Mouse (Mus musculus): ENCODE results near the gene Olfm3. TPM values are rescaled to one million over a fixed set of nuclear protein-coding genes. Genes with fewer than 3 reads are reported as not detected.

Gene Olfm3
- polyA plus RNA-seq (2016; fragmentation: Nextera tagmentation; extraction: Ambion mirVana) = 2.1 and 2.9 TPM in 2 replicates

DNA sequence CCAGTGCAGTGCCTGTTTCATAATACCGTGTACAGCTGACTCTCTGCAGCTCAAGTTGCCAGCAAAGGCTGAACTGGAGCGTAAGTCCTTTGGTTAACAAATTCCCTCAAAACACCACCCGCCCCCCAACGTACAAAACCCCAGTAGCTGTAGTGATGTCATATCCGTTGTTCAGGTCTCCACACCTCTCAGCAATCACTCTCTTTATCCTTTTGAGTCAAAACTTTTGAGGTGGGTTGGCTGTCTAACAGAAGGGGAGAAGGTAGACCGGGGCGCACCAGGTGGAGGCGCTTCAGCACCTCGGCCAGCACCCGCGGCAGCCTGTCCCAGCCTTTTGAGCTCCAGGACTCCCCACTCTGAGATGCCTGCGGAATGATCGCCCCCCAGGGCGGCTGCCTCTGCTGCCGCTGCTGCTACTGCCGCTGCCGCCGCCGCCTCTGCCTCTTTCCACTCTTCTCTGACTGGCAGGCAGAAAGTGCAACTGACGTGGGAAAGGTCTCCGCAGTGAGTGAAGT, at the start of gene Olfm3:
Gene Olfm3, plus strand, starts transcription at position 155 of the 515 bp plus-strand sequence.
- 3% methylated on average over 21 of the region's 21 CpGs for WGBS
- H3K4me2 ChIP-seq (replicated peaks) = peak within 1 kb of the TSS; percentile 81
- H3K4me1 ChIP-seq = no peaks in the 10 kb centered on the region
- H3K27ac ChIP-seq (replicated peaks) = peak within 1 kb of the TSS; percentile 42
- peak; percentile 81 for ATAC-seq (ENCODE audit: low FRiP score, low read depth)
- no peaks in the 10 kb centered on the region for H3K27me3 ChIP-seq
- peak within 1 kb of the TSS; percentile 47 for H3K4me3 ChIP-seq
- H3K36me3 ChIP-seq = no peaks in the 10 kb centered on the region
- H3K9ac ChIP-seq (replicated peaks) = peak within 1 kb of the TSS; percentile 50
- H3K9me3 ChIP-seq = no peaks in the 10 kb centered on the region

DNA sequence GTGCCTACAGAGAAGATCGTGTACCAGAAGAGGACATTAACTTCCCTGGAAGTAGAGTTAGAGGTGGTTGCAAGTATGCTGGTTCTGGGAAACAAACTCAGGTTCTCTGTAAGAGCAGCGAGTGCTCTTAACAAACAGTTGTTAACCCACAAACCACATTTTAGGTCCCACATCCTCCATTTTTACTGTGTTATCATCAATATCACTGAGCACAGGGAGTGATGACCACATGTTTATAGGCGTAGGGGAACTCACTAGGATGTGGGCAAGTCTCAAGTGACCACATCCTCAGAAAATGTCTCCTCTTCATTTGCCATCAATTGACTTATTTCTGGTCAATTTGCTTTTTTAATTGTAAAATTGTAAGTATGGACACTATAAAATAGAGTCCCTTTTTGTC, 14.1 kb upstream of the Olfm3 start:
- 89% methylated on average over 3 of the region's 3 CpGs for WGBS
- Histone ChIP-seq H3K4me3 (no peak overlapping the region), H3K27me3 (no peaks in the 10 kb centered on the region), H3K27ac (replicated peaks) (no peak overlapping the region), H3K36me3 (no peaks in the 10 kb centered on the region), H3K9ac (replicated peaks) (no peak overlapping the region), H3K4me1 (no peaks in the 10 kb centered on the region), H3K9me3 (no peaks in the 10 kb centered on the region), H3K4me2 (replicated peaks) (no peak overlapping the region)
- ATAC-seq (ENCODE audit: low FRiP score, low read depth) = no peak

DNA sequence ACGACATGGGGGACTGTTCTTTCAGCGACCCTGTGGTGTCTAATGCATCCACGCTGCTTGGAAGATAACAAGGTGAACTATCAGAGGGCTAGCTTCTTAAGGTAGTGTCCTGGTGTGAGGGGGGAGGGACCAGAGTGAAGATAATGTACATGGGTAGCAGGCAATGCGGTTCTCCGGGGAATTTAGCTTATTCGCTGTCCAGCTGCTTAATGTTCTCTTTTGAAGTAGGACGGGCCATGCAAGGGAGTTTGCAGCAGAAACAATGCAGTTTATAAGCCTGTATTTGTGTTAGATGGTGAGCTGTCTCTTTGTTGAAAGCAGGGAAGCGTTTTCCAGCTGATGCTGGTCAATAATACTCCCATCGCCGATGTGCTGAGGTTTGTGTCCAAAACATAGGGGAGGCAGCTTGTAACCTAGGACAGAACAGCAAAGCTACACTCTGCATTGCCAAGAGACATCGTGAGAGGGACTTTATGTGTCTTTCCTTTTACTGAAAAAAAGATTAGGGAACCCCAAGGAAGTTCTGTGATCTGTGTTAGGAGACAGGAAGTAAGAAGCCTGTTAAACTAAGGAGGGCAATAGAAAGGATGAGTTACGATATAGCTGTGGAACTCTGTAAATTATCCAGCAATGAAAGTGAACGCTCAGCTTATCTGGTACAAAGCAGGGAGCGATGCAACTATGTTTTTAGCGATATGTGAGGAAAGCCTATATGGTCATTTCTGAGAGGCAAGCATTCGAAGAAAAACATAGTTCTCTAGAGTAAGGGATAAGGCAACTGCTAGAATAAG, 950 bp downstream of the Olfm3 start:
- H3K27ac ChIP-seq (replicated peaks) = peak overlapping the region; percentile 42
- WGBS = 18% methylated on average over 16 of the region's 16 CpGs

DNA sequence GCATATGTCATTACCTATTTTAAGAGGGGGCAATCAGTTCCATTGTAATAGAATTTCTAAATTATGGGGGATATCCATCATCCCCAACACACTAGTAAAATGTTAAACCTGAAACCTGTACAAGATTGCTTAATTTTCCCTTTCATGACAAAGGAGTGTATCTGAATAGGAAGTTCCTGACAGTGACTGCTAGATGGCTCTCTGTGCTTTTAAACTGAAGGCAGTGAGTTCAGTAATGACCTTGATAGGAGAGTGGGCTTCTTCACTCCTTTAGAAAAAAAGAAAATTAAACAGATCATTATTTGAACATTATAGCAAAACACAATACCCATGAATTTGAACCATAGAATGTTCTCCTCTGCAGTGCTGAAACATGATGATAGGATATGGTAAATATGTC, 3.7 kb downstream of the Olfm3 start:
- Histone ChIP-seq H3K4me1 (no peaks in the 10 kb centered on the region), H3K9me3 (no peaks in the 10 kb centered on the region), H3K4me3 (no peak overlapping the region), H3K9ac (replicated peaks) (no peak overlapping the region), H3K27ac (replicated peaks) (no peak overlapping the region), H3K36me3 (no peaks in the 10 kb centered on the region), H3K27me3 (no peaks in the 10 kb centered on the region), H3K4me2 (replicated peaks) (no peak overlapping the region)
- no peak for ATAC-seq (ENCODE audit: low FRiP score, low read depth)

More for the DNA sequence above, 950 bp downstream of the Olfm3 start:
- peak overlapping the region; percentile 47 for H3K4me3 ChIP-seq
- no peaks in the 10 kb centered on the region for H3K4me1 ChIP-seq
- no peaks in the 10 kb centered on the region for H3K9me3 ChIP-seq
- ATAC-seq (ENCODE audit: low FRiP score, low read depth) = peak; percentile 61
- no peaks in the 10 kb centered on the region for H3K27me3 ChIP-seq
- peak overlapping the region; percentile 50 for H3K9ac ChIP-seq (replicated peaks)
- H3K4me2 ChIP-seq (replicated peaks) = peak overlapping the region; percentile 81
- H3K36me3 ChIP-seq = no peaks in the 10 kb centered on the region

DNA sequence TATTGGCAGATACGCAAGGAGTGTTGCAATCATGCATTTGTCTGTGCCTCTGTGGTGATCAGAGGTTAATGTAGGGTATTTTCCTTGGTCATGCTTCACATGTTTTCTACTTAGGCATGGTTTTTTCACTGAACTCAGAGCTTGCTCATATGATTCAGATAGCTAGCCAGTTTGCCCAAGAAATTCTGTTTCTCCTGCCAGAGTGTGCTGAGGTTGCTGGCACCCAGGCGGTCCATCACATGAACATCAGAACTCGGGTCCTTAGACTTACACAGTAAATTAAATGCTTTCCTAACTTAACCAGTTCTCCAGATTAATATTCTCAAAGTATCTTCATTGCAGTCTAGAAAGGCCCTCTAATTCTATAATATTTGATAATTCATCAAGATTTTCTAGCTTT, 5.0 kb downstream of the Olfm3 start:
- 85% methylated on average over 3 of the region's 3 CpGs for WGBS
- no peaks in the 10 kb centered on the region for H3K36me3 ChIP-seq
- no peaks in the 10 kb centered on the region for H3K9me3 ChIP-seq
- H3K4me2 ChIP-seq (replicated peaks) = no peak overlapping the region
- no peak overlapping the region for H3K27ac ChIP-seq (replicated peaks)
- H3K4me3 ChIP-seq = no peak overlapping the region
- H3K4me1 ChIP-seq = no peaks in the 10 kb centered on the region
- H3K27me3 ChIP-seq = no peaks in the 10 kb centered on the region
- H3K9ac ChIP-seq (replicated peaks) = no peak overlapping the region
- ATAC-seq (ENCODE audit: low FRiP score, low read depth) = no peak

DNA sequence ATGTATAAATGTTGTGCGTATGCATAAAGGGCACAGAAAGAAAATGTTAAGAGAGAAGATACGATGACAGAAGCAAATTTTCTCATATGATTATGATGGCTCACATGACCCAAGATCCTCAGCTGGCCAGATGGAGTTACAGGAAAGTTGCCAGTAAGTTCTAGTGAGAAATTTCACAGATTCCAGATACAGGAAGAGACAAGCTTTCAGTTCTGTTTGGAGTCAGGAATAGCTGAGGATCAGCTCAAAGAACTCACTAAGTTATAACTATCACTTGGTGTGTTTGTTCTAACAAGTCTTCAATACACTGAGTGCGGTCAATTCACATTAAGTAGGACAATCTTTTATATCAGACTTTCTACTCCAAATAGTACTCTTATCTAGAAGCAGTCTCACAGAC, 16.2 kb downstream of the Olfm3 start:
- no peak overlapping the region for H3K4me3 ChIP-seq
- no peaks in the 10 kb centered on the region for H3K36me3 ChIP-seq
- no peaks in the 10 kb centered on the region for H3K27me3 ChIP-seq
- 89% methylated on average over 3 of the region's 3 CpGs for WGBS
- H3K4me1 ChIP-seq = no peaks in the 10 kb centered on the region
- ATAC-seq (ENCODE audit: low FRiP score, low read depth) = no peak
- H3K9me3 ChIP-seq = no peaks in the 10 kb centered on the region
- no peak overlapping the region for H3K4me2 ChIP-seq (replicated peaks)
- no peak overlapping the region for H3K27ac ChIP-seq (replicated peaks)
- no peak overlapping the region for H3K9ac ChIP-seq (replicated peaks)

DNA sequence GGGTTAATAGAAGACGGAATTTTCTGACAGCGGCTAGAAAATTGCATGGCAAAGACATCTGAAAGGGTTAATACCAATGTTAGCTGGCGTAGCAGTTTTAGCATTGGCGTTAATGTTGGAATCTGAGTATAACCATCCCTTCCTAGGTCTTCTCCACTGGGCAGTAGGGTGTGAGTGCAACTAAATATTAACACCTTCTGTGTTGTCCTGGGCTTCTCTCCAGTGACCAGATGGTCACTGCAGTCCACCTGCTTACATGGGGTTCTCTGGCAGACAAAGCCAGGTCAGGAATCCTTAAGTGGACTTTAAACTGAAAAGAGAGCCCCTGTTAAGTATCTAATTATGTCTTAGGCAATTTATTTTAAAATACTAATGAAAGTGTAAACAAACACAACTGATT, 25.7 kb downstream of the Olfm3 start:
- no peak for ATAC-seq (ENCODE audit: low FRiP score, low read depth)
- H3K4me1 ChIP-seq = no peaks in the 10 kb centered on the region
- H3K4me3 ChIP-seq = no peak overlapping the region
- 70% methylated on average over 4 of the region's 4 CpGs for WGBS
- H3K36me3 ChIP-seq = no peaks in the 10 kb centered on the region
- H3K27ac ChIP-seq (replicated peaks) = no peak overlapping the region
- no peaks in the 10 kb centered on the region for H3K27me3 ChIP-seq
- H3K9me3 ChIP-seq = no peaks in the 10 kb centered on the region
- no peak overlapping the region for H3K9ac ChIP-seq (replicated peaks)
- H3K4me2 ChIP-seq (replicated peaks) = no peak overlapping the region

DNA sequence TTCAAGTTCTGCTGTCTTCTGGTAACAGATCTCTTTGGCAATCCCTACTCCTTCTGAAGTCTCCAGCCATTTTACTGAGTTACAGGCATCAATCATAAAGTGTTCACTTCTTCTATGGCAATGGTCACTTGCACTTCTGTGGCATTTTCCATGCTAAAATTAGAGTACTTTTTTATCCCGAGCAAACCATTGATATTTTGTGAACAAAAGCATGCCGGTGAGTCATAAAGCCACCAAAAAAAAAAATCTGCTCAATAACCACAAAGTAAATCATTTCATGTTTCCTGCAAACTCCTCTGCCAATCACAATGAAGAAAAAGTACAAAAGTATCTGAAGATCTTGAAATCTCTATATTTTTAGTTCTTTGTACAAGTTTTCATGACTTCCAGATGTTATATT, 26.5 kb downstream of the Olfm3 start:
- Histone ChIP-seq H3K9ac (replicated peaks) (no peak overlapping the region), H3K36me3 (no peaks in the 10 kb centered on the region), H3K27me3 (no peaks in the 10 kb centered on the region), H3K27ac (replicated peaks) (no peak overlapping the region), H3K4me2 (replicated peaks) (no peak overlapping the region), H3K9me3 (no peaks in the 10 kb centered on the region), H3K4me3 (no peak overlapping the region), H3K4me1 (no peaks in the 10 kb centered on the region)
- no peak for ATAC-seq (ENCODE audit: low FRiP score, low read depth)
- 78% methylated on average over 2 of the region's 2 CpGs for WGBS

DNA sequence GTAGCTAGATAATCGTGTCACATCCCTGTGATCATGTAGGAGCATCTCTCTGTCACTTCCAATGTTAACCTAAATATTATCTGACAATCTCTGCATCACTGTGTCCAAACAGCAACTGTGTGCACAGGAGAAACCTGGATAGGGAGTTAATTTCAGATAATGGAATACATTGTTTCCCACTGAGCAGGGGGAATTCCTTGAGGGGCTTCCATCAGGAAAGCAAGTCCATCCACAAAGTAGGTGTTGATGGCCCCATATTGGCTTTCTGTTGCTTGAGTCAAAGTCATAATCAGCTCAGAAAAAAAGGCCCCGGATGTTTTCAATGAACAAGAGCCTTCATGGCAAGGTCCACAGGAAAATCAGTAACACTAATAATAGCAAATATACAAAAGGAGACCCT, 26.9 kb downstream of the Olfm3 start:
- H3K4me1 ChIP-seq = no peaks in the 10 kb centered on the region
- H3K9ac ChIP-seq (replicated peaks) = no peak overlapping the region
- H3K27me3 ChIP-seq = no peaks in the 10 kb centered on the region
- no peak for ATAC-seq (ENCODE audit: low FRiP score, low read depth)
- H3K4me2 ChIP-seq (replicated peaks) = no peak overlapping the region
- WGBS = 78% methylated on average over 2 of the region's 2 CpGs
- H3K27ac ChIP-seq (replicated peaks) = no peak overlapping the region
- H3K4me3 ChIP-seq = no peak overlapping the region
- no peaks in the 10 kb centered on the region for H3K9me3 ChIP-seq
- H3K36me3 ChIP-seq = no peaks in the 10 kb centered on the region

DNA sequence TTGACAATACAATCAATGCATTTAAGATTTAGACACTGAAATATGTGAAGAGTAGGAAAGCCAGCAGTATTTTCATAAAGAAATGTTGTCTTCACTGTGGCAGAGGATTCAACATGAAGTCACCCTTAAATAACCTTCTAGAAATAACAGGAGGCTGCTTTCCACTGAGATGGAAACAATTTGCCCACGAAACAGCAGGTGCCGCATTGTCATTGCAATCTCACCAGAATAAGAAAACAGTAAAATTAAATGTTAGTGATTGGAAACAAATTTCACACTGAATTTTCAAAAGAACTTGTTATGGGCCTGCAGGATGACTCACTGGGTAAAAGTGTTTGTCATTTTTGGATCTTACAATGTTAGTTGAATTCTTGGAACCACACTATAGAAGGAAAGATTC, 29.0 kb downstream of the Olfm3 start:
- WGBS = 87% methylated on average over 2 of the region's 2 CpGs
- no peak overlapping the region for H3K27ac ChIP-seq (replicated peaks)
- H3K27me3 ChIP-seq = no peaks in the 10 kb centered on the region
- no peak overlapping the region for H3K4me2 ChIP-seq (replicated peaks)
- H3K9me3 ChIP-seq = no peaks in the 10 kb centered on the region
- H3K4me3 ChIP-seq = no peak overlapping the region
- no peaks in the 10 kb centered on the region for H3K4me1 ChIP-seq
- no peak for ATAC-seq (ENCODE audit: low FRiP score, low read depth)
- no peaks in the 10 kb centered on the region for H3K36me3 ChIP-seq
- no peak overlapping the region for H3K9ac ChIP-seq (replicated peaks)

DNA sequence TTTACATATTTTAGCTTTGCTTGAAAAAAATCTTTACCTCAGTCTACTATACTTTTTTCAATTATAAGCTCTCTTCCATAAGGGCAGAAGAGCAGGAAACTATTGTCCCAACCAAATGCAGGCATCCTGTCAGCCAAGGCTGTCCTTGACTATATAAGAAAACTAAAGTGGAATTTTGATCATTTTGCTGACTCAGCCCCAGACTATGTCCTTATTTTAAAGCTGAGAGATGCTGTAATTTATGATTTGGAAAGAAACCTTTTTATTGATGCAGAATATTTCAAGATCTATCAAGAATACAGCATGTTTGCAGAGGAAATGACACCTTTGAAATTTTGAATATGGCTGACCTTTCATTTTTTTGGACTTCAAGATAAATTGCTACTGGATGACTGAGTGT, 51.0 kb downstream of the Olfm3 start:
- H3K36me3 ChIP-seq = no peaks in the 10 kb centered on the region
- no peak overlapping the region for H3K4me3 ChIP-seq
- no peak overlapping the region for H3K9ac ChIP-seq (replicated peaks)
- no peak overlapping the region for H3K4me2 ChIP-seq (replicated peaks)
- H3K27ac ChIP-seq (replicated peaks) = no peak overlapping the region
- H3K27me3 ChIP-seq = no peaks in the 10 kb centered on the region
- no peaks in the 10 kb centered on the region for H3K4me1 ChIP-seq
- no peak for ATAC-seq (ENCODE audit: low FRiP score, low read depth)
- no peaks in the 10 kb centered on the region for H3K9me3 ChIP-seq

DNA sequence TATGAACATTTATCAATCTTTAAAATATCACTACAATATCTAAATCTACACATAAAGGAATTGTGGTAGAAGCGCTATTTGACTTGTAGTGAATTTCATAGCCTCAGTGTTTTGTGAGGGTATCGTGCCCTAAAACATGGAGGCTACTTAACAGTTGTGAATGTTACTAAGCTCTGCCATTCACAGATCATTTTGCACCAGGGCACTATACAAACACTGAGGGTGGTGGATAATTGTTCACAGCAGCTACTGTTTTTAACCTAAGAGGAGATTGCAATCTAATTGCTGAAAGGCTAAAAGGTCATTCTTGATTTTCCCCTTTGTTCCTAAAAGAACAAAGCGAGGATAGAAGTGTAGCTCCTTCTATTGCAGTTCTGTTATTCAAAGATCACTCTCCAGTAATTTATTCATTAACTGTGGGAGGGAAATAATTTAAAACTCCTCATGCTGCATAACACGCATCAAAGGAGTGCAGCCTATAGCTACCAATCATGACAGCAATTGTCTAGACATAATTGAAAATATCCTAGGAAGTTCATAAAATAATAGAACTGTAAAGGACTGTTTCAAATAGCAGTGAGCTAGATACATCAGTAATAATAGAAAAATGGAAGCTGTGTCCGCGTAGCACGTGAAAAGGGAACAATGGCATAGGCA, 55.6 kb downstream of the Olfm3 start:
- Histone ChIP-seq H3K4me3 (no peak overlapping the region), H3K36me3 (no peaks in the 10 kb centered on the region), H3K27ac (replicated peaks) (no peak overlapping the region), H3K4me2 (replicated peaks) (no peak overlapping the region), H3K4me1 (no peaks in the 10 kb centered on the region), H3K9me3 (no peaks in the 10 kb centered on the region), H3K9ac (replicated peaks) (no peak overlapping the region), H3K27me3 (no peaks in the 10 kb centered on the region)
- 0 out of 2 replicates have a peak, but pooled peaks have one; percentile 44 for ATAC-seq (ENCODE audit: low FRiP score, low read depth)
- 49% methylated on average over 7 of the region's 7 CpGs for WGBS

Data from midbrain, embryonic 12.5 days (tissue).